Mouse (Mus musculus) left cerebral cortex, adult 2 months (tissue): ENCODE measurements at regions not wholly inside any gene's neighbourhood (a gene's known extent, or its start where the extent isn't known, plus 50 kb on each side); places are given as distances from the start of the nearest gene placed in this dataset.

Experiments used
- DNase-seq, 2 experiments: peaks; one replicate each; pipeline ENCODE4 v3.0.0; 2021 to 2022; ENCODE audit warnings: low spot score in 2 of 2, mixed read lengths in 1 of 2; ENCODE audit errors: extremely low spot score in 1 of 2
- H3K27ac ChIP-seq: fragments of 200-600 bp; 2 replicates; pipeline ENCODE4 v1.8.1; 2022
- H3K4me3 ChIP-seq: fragments of 200-600 bp; 2 replicates; pipeline ENCODE4 v1.8.1; 2022
- CTCF ChIP-seq: fragments of 200-600 bp; IDR thresholded peaks from 2 replicates; pipeline ENCODE4 v1.8.1; 2022; ENCODE audit warnings: antibody characterized with exemption, mild to moderate bottlenecking, moderate library complexity
- intact Hi-C: fragments of 180-260 bp; cut with DNase I; formaldehyde crosslinking; loops from one replicate; pipeline ENCODE4 v1.15.1; 2025

- intact Hi-C loops, result no loop called here
- H3K27ac ChIP-seq, result no peak overlapping the region
- H3K4me3 ChIP-seq, result no peak overlapping the region
- DNase-seq, result no peak
- TF ChIP-seq CTCF, result no peak
These were observed 846.7 kb downstream of the Synb start for GRCm38 (mm10) chr14:68447240-68447923.

DNA sequence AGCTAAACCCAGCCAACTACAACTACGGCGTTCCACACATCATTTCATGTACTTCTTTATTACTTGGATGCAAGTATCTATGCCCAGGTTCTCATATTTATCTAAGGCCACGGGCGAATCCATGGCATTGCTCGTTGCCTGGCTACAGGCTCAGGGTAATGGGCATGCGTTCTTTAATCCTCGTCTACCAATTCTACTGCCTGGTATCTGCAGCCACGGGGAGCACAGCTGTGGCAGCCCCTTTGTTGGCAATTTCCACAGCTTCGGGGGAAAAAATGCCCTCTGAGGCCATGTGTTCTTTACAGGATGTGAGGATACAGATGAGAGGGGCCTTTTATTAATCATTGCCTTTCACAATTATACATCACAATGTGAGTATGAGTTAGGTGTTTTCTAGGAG lies 860.8 kb downstream of the Synb start:
- intact Hi-C loops, result no loop called here
- no peak for TF ChIP-seq CTCF
- DNase-seq, result no peak

GRCm38 (mm10) chr14:68432111-68432510 lies 862.0 kb downstream of the Synb start:
- no peak for TF ChIP-seq CTCF
- H3K27ac ChIP-seq, result no peak overlapping the region
- no peak for DNase-seq
- no peak overlapping the region for H3K4me3 ChIP-seq
- intact Hi-C loops, result no loop called here

More for the DNA sequence above, 860.8 kb downstream of the Synb start:
- H3K4me3 ChIP-seq, result no peak overlapping the region
- no peak overlapping the region for H3K27ac ChIP-seq

GRCm38 (mm10) chr14:68427235-68427634 lies 866.9 kb downstream of the Synb start:
- no peak overlapping the region for H3K27ac ChIP-seq
- intact Hi-C loops, result no loop called here
- no peak for TF ChIP-seq CTCF
- no peak overlapping the region for H3K4me3 ChIP-seq
- no peak for DNase-seq

DNA sequence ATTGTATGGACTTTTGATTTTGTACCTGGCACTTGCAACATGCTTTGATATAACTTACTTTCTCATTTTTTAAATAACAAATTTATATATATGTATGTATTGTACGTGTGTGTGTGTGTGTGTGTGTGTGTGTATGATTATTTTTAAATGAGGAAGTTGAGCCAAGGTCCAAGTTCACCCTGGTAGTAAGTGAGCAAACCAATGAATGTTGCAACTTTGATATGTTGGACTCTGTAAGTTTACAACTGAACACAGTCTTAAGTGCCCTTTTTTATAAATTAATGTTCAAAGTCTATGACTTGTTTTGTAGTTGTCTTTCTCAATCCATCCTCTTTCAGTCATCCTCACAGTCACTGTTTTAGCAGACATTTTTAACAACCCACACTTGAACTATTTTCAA lies 901.7 kb downstream of the Synb start:
- no peak for TF ChIP-seq CTCF
- H3K4me3 ChIP-seq, result no peak overlapping the region
- no peak for DNase-seq
- intact Hi-C loops, result no loop called here
- no peak overlapping the region for H3K27ac ChIP-seq

- no peak for DNase-seq
- intact Hi-C loops, result no loop called here
- TF ChIP-seq CTCF, result no peak
- H3K4me3 ChIP-seq, result no peak overlapping the region
- no peak overlapping the region for H3K27ac ChIP-seq
These were observed 902.2 kb downstream of the Synb start for GRCm38 (mm10) chr14:68391875-68392274.

DNA sequence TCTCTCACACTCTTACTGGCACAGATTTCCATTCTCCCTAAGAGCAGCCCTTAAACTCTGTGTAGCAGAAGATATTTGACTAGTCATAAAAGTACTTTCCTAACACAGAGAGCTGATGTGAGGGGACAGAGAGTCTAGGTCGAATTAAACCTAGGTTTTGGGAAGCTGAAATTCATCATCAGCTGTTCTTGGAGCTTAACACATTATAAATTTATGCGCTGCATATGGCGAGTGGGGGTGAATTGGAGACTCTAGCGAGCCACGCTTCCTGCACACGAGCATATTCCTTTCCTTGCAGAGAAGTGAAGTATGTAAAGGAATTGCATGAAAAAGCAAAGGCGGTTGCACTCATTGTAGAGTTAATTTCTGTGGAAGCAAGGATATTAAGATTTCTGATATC lies 912.4 kb downstream of the Synb start:
- Histone ChIP-seq H3K4me3 (no peak overlapping the region), H3K27ac (peak overlapping the region; percentile 69)
- peak in 1 of 2 experiments; percentile 13 for DNase-seq
- intact Hi-C loops, result loop anchor here (5.0 kb wide), 1 partner anchor 71 kb away; no protein-coding TSS in a partner anchor
- TF ChIP-seq CTCF, result no peak

DNA sequence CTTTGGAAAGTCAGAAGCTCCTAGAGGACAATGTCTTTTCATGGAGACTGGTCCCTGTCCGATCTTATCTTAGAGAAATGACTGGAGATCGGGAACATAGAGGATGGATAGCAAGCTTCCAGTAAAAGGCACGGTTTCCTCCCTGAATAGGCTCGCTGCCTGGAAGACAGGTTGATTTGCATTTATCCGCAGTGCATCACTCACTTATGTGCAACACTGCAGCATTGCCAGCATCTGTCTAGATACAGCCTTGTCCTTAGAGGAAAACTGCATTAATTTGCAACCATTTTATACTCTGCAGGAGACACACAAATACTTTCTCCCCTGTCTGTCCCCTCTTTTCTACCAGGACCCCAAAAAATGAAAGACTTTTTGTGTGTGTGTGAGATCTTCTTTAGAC lies 926.4 kb downstream of the Synb start:
- H3K27ac ChIP-seq, result no peak overlapping the region; the same call in 1 of the 2 replicates
- no peak overlapping the region for H3K4me3 ChIP-seq
- DNase-seq, result no peak
- no peak for TF ChIP-seq CTCF
- intact Hi-C loops, result no loop called here

DNA sequence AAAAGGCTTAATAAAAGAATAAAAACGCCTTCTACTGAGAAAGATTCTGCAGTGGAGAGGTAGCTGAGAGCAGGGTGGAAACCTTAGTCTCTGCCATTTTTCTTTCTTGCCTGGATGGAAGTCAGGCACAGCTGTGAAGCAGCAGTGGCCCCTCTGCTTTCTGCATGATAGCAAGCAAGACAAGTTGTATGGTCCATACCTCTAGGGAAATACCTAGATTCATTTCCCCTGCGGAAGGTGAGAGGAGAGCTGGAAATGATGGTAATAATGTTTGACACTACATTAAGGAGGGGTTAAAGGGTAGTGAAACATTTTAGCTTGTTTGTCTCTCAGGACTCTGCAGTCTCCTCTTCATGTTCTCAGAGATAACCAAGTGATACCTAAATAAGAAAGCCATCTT lies 930.2 kb downstream of the Synb start:
- no peak overlapping the region for H3K4me3 ChIP-seq
- no peak for DNase-seq
- H3K27ac ChIP-seq, result no peak overlapping the region
- intact Hi-C loops, result no loop called here
- no peak for TF ChIP-seq CTCF

DNA sequence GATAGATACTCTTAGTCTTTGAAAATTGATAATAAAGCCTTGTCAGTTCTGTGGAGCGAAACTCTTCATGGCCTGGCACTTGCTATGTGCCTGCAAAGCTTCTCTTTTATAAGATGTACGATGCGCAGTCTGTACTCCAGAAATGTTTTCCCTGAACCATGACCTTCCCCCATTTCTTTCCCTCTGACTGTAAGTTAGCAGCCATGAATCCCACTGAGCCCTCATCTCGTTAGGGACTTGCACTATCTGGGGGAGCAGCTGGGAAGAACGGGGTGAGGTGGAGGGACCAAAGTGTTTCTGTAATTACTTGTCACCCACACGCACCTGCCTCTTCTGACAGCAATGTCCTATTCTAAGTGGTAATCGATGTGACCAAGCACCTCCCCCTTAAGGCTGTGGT lies 932.1 kb downstream of the Synb start:
- no peak overlapping the region for H3K4me3 ChIP-seq
- intact Hi-C loops, result no loop called here
- DNase-seq, result no peak
- H3K27ac ChIP-seq, result no peak overlapping the region
- no peak for TF ChIP-seq CTCF

DNA sequence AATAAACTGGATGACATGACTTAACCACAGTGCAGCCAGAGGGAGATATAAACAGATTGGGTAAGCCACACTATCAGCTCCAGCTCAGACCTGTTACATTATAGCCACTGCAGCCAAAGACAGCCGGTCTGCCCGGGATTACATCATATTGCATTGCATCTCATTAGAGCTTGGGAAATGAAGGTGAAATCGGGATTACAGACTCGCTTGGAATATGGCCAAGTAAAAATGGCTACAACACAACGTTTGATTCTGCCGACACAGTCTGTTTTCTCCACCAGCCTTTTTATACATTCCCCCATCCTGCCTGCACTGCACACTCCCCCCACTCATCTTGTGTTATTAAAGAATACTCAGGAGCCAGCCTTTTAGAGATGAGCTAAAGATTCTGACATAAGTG lies 932.6 kb downstream of the Synb start:
- no peak for DNase-seq
- H3K4me3 ChIP-seq, result no peak overlapping the region
- no peak for TF ChIP-seq CTCF
- intact Hi-C loops, result no loop called here
- no peak overlapping the region for H3K27ac ChIP-seq

DNA sequence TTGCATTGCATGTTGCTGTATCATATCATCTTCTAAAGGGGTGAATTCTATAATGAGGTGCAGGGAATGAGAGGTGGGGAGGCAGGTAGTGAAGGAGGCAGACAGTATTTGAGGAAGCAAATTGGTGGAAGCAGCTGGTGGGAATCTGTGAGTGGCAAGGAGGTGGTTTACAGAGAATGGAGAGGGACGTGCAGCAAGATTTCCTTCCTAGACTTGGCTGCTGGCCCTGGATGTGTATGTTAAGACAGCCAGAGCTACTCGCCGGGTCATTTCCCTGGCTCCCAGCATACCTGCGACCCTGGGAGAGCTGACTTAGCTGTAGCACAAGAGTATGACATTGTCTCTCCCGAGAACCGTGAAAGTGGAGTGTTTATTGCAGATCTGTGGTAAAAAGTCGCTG lies 937.7 kb downstream of the Synb start:
- no peak for TF ChIP-seq CTCF
- no peak for DNase-seq
- H3K4me3 ChIP-seq, result no peak overlapping the region
- intact Hi-C loops, result no loop called here
- H3K27ac ChIP-seq, result no peak overlapping the region

DNA sequence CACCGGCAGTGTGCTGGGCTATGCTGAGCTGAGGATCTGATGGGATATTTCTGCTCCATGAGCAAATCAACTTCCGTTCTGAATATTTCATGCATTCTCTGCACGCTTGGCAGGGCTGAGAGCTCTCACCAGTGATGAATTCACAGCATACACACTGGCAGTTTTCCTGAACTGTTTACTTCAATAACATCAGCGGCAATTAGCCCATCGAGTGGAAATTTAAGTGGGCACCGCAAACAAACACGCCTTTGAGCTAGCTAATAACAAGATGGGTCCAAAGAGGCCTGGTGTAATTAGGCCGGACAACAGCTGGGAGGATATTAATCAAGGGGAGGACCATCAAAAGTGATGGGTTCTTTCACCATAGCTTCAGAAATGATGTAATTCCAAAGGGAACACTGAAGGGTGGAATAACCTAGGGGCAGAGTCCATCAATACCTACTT lies 938.6 kb downstream of the Synb start:
- intact Hi-C loops, result no loop called here
- Histone ChIP-seq H3K4me3 (no peak overlapping the region), H3K27ac (no peak overlapping the region)
- no peak for DNase-seq
- TF ChIP-seq CTCF, result no peak
